Mouse (Mus musculus): ENCODE data around the gene Clec3a. TPM values are rescaled to one million over a fixed set of nuclear protein-coding genes. Genes with fewer than 3 reads are reported as not detected.

The Clec3a gene
- 0.28 TPM in 1 of 2 replicates, not detected in the other for polyA plus RNA-seq (2014; fragmentation: Nextera tagmentation; extraction: Ambion mirVana)

DNA sequence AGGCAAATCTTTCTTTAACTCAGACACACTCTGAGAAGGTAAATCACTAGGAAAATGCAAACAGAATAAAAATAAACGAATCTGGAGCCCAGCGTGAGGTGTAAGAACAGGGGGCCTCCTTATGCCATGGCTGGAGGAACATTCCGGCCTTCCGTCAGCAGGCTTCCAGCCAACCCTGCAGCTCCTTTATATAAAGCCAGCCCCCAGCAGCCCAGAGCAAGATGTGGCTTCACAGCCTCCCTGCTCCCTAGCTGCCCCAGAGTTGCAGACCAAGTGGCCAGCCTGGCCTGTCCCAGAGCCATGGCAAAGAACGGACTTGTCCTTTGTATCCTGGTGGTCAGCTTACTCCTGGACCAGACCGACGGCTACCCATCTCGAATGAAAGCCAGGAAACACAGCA, at the start of gene Clec3a:
TSS of gene Clec3a (plus strand) at position 301 of the 400 bp plus-strand sequence.
- WGBS = 88% methylated on average over 8 of the region's 8 CpGs
- no peaks in the 10 kb centered on the region for H3K9me3 ChIP-seq (ENCODE audit: control insufficient read depth, low read length)
- no peaks in the 10 kb centered on the region for H3K4me1 ChIP-seq (replicated peaks; ENCODE audit: control insufficient read depth, insufficient read depth, low read length)
- no peaks in the 10 kb centered on the region for H3K36me3 ChIP-seq (ENCODE audit: control insufficient read depth, insufficient read depth, low read length)
- no peak within 1 kb of the TSS for H3K4me3 ChIP-seq (ENCODE audit: low read depth, low read length)
- H3K4me2 ChIP-seq (replicated peaks; ENCODE audit: low read depth, low read length) = no peak within 1 kb of the TSS
- no peak within 1 kb of the TSS for H3K9ac ChIP-seq (ENCODE audit: low read depth, low read length)
- DNase-seq (ENCODE audit: low spot score) (no peak), ATAC-seq (ENCODE audit: low FRiP score) (no peak)
- no peaks in the 10 kb centered on the region for H3K27me3 ChIP-seq (ENCODE audit: control insufficient read depth, insufficient read depth, low read length)
- H3K27ac ChIP-seq (ENCODE audit: low read depth, low read length) = no peak within 1 kb of the TSS

DNA sequence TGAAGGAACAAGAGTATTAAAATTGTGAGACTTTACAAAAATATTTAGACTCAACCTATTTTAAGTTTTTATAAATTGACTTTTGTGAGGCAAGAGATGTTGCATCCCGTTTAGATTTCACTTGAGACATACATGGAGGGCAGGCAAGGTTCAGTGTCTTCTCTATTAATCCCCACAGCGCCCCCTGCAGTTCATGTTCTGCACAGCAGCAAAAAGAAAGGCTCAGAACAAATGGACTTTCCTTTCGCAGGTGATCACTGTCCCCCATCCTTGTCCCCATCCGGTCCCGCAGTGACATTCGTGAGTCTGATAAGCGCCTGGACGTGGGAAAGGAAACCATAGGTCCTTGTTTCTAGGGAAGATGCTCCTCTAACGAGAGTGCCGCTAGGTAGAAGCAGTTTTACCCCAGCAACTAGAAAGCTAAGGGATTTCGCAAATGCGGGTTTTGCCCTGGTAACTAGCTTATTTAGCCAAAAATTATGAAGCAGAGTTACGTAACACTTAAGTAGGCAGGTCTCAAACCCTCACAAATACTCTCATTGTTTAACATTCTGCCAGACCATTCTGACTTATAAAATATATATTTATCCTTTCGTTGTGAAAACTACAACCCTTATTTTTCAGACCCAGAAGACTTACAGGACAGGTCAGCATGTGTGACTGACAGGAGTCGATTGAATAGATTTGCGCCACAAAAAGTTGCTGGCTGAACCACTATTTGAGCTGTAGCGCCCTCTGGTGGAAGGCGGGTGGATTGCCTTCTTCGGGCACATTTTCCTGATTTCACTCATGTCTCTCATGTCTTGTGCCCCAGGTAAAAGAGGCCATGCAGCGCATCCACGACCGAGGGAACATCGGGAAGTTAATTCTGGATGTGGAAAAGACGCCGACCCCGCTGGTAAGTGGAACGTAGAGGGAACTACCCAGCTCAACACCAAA, 48.6 kb upstream of the Clec3a start:
- ATAC-seq (ENCODE audit: low FRiP score) = no peak
- WGBS = 39% methylated on average over 27 of the region's 27 CpGs
- no peaks in the 10 kb centered on the region for H3K36me3 ChIP-seq (ENCODE audit: control insufficient read depth, insufficient read depth, low read length)
- no peaks in the 10 kb centered on the region for H3K27me3 ChIP-seq (ENCODE audit: control insufficient read depth, insufficient read depth, low read length)
- no peaks in the 10 kb centered on the region for H3K9me3 ChIP-seq (ENCODE audit: control insufficient read depth, low read length)
- H3K9ac ChIP-seq (ENCODE audit: low read depth, low read length) = no peak overlapping the region
- H3K4me1 ChIP-seq (replicated peaks; ENCODE audit: control insufficient read depth, insufficient read depth, low read length) = no peaks in the 10 kb centered on the region
- no peak overlapping the region for H3K4me3 ChIP-seq (ENCODE audit: low read depth, low read length)
- peak; percentile 85 for DNase-seq (ENCODE audit: low spot score)
- no peak overlapping the region for H3K27ac ChIP-seq (ENCODE audit: low read depth, low read length)
- no peak overlapping the region for H3K4me2 ChIP-seq (replicated peaks; ENCODE audit: low read depth, low read length)

DNA sequence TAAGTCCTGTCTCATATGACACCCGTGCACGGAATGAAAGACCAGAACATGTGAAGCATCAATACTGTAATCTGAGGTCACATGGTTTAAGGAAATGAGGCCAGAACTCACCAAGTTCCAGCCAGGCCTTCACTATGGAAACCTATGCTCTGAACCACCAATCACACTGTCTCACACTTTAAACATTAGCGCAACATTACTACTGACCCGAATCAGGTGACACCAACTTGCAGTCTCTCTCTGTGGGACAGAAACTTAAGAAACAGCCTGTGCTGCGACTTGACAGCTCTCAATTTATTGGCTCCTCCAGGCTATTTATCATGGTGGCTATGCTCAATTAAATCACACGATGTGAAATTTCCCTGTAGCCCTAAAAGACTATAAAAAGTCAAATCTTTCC, 43.5 kb upstream of the Clec3a start:
- no peaks in the 10 kb centered on the region for H3K36me3 ChIP-seq (ENCODE audit: control insufficient read depth, insufficient read depth, low read length)
- DNase-seq (ENCODE audit: low spot score) (no peak), ATAC-seq (ENCODE audit: low FRiP score) (no peak)
- H3K4me1 ChIP-seq (replicated peaks; ENCODE audit: control insufficient read depth, insufficient read depth, low read length) = no peaks in the 10 kb centered on the region
- H3K4me2 ChIP-seq (replicated peaks; ENCODE audit: low read depth, low read length) = no peak overlapping the region
- no peak overlapping the region for H3K27ac ChIP-seq (ENCODE audit: low read depth, low read length)
- no peak overlapping the region for H3K4me3 ChIP-seq (ENCODE audit: low read depth, low read length)
- no peak overlapping the region for H3K9ac ChIP-seq (ENCODE audit: low read depth, low read length)
- WGBS = 82% methylated on average over 6 of the region's 6 CpGs
- no peaks in the 10 kb centered on the region for H3K27me3 ChIP-seq (ENCODE audit: control insufficient read depth, insufficient read depth, low read length)
- H3K9me3 ChIP-seq (ENCODE audit: control insufficient read depth, low read length) = no peaks in the 10 kb centered on the region

DNA sequence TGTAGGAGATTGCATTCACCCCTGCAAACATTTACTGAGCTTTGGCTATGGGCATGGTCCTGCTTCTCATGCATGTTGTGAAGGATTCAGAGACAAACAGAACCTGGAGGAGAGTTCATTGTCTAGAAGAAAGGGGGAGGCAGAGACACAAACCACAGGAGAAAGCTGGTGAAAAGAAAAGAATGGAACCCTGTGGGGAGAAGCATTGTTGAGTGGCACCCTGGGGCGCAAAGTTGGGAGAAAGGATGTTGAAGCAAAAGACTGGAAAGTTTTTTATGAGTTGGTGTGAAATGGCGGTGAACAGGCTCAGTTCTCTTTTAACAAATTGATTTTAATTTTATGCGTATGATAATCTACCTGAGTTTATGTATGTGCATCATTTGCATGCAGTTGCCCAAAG, 33.7 kb upstream of the Clec3a start:
- Histone ChIP-seq H3K36me3 (ENCODE audit: control insufficient read depth, insufficient read depth, low read length) (no peaks in the 10 kb centered on the region), H3K9ac (ENCODE audit: low read depth, low read length) (no peak overlapping the region), H3K27me3 (ENCODE audit: control insufficient read depth, insufficient read depth, low read length) (no peaks in the 10 kb centered on the region), H3K4me3 (ENCODE audit: low read depth, low read length) (no peak overlapping the region), H3K27ac (ENCODE audit: low read depth, low read length) (no peak overlapping the region), H3K4me1 (replicated peaks; ENCODE audit: control insufficient read depth, insufficient read depth, low read length) (no peaks in the 10 kb centered on the region), H3K9me3 (ENCODE audit: control insufficient read depth, low read length) (no peaks in the 10 kb centered on the region), H3K4me2 (replicated peaks; ENCODE audit: low read depth, low read length) (no peak overlapping the region)
- 83% methylated on average over 3 of the region's 3 CpGs for WGBS
- DNase-seq (ENCODE audit: low spot score) (no peak), ATAC-seq (ENCODE audit: low FRiP score) (no peak)

DNA sequence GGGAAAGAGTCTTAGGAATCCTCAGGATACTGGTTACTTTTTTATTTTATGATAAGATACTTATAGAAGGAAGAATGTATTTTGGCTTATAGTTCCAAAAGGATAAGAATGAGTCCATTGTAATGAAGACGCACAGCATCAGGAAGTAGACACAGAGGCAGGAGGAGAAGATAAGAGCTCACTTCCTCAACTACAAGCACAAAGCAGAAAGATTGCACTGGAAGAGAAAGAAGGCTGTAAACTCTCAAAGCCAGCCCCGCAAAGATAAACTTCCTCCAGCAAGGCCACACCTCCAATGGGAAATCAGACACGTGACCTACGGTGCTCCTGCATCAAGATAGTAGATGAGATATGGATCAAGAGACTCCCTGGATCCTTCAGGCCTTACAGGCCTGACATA, 30.4 kb upstream of the Clec3a start:
- H3K4me3 ChIP-seq (ENCODE audit: low read depth, low read length) = no peak overlapping the region
- no peak overlapping the region for H3K27ac ChIP-seq (ENCODE audit: low read depth, low read length)
- WGBS = 88% methylated on average over 4 of the region's 4 CpGs
- H3K9ac ChIP-seq (ENCODE audit: low read depth, low read length) = no peak overlapping the region
- no peak overlapping the region for H3K4me2 ChIP-seq (replicated peaks; ENCODE audit: low read depth, low read length)
- no peaks in the 10 kb centered on the region for H3K9me3 ChIP-seq (ENCODE audit: control insufficient read depth, low read length)
- no peaks in the 10 kb centered on the region for H3K36me3 ChIP-seq (ENCODE audit: control insufficient read depth, insufficient read depth, low read length)
- ATAC-seq (ENCODE audit: low FRiP score) (no peak), DNase-seq (ENCODE audit: low spot score) (no peak)
- H3K27me3 ChIP-seq (ENCODE audit: control insufficient read depth, insufficient read depth, low read length) = no peaks in the 10 kb centered on the region
- no peaks in the 10 kb centered on the region for H3K4me1 ChIP-seq (replicated peaks; ENCODE audit: control insufficient read depth, insufficient read depth, low read length)

DNA sequence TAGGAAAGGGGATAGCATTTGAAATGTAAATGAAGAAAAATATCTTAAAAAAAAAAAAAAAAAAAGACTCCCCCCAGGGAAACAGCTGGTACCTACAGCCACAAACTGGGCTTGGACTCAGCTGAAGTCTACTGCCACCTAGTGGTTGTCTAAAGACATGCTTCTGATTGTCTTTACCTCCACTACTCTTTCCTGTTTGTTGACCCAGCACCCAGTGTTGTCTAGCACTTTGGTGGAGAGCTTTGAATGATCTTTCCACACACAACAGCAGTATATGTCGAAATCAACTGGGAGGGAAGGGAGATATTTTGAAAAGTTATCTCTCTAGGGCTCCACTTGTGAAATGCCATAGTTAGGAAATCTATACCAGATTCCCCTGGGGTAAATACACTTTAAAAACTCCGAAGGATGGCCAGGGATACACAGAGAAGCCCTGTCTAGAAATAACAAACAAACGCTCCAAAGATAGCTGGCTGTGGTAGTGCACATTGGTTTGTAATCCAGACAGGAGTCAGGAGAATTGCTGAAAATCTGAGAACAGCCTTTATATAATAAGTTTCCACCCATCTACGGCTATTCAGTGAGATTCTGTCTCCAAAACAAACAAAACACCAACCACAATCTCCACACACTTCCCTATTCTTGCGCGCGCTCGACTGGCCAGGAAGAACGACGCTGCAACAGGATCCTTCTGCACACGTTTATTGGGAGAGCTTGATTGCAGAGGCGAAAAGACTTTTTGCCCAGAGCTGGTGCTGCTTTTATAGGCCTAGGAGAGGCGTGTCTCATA, 27.2 kb upstream of the Clec3a start:
- no peak overlapping the region for H3K4me2 ChIP-seq (replicated peaks; ENCODE audit: low read depth, low read length)

DNA sequence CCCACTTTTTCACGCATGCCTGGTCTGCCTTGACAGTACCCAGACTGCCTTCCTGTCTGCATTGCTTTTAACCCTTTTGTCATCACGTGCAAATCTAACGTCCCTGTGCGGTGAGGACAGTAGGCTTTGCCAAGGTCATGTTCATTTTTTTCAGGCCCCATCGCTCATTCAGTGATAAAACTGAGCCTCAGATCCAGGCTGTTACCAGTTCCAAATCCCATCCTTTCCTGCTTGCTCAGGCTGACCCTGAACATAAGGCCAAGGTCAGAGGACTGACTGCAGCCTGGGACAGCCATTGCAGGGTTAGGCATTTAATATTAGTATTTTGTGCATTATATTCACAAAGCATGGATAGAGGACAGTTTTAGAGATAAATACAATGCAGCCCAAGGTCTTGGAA, 19.6 kb upstream of the Clec3a start:
- Histone ChIP-seq H3K27me3 (ENCODE audit: control insufficient read depth, insufficient read depth, low read length) (no peaks in the 10 kb centered on the region), H3K9ac (ENCODE audit: low read depth, low read length) (no peak overlapping the region), H3K4me2 (replicated peaks; ENCODE audit: low read depth, low read length) (no peak overlapping the region), H3K36me3 (ENCODE audit: control insufficient read depth, insufficient read depth, low read length) (no peaks in the 10 kb centered on the region), H3K9me3 (ENCODE audit: control insufficient read depth, low read length) (no peaks in the 10 kb centered on the region), H3K4me3 (ENCODE audit: low read depth, low read length) (no peak overlapping the region), H3K27ac (ENCODE audit: low read depth, low read length) (no peak overlapping the region), H3K4me1 (replicated peaks; ENCODE audit: control insufficient read depth, insufficient read depth, low read length) (no peaks in the 10 kb centered on the region)
- 85% methylated on average over 5 of the region's 5 CpGs for WGBS
- ATAC-seq (ENCODE audit: low FRiP score) (no peak), DNase-seq (ENCODE audit: low spot score) (no peak)

More for the DNA sequence above, 27.2 kb upstream of the Clec3a start:
- DNase-seq (ENCODE audit: low spot score) (peak; percentile 11), ATAC-seq (ENCODE audit: low FRiP score) (no peak)
- Histone ChIP-seq H3K27me3 (ENCODE audit: control insufficient read depth, insufficient read depth, low read length) (no peaks in the 10 kb centered on the region), H3K9ac (ENCODE audit: low read depth, low read length) (no peak overlapping the region), H3K4me1 (replicated peaks; ENCODE audit: control insufficient read depth, insufficient read depth, low read length) (no peaks in the 10 kb centered on the region), H3K27ac (ENCODE audit: low read depth, low read length) (no peak overlapping the region), H3K9me3 (ENCODE audit: control insufficient read depth, low read length) (no peaks in the 10 kb centered on the region), H3K36me3 (ENCODE audit: control insufficient read depth, insufficient read depth, low read length) (no peaks in the 10 kb centered on the region), H3K4me3 (ENCODE audit: low read depth, low read length) (no peak overlapping the region)
- WGBS = 95% methylated on average over 11 of the region's 13 CpGs

DNA sequence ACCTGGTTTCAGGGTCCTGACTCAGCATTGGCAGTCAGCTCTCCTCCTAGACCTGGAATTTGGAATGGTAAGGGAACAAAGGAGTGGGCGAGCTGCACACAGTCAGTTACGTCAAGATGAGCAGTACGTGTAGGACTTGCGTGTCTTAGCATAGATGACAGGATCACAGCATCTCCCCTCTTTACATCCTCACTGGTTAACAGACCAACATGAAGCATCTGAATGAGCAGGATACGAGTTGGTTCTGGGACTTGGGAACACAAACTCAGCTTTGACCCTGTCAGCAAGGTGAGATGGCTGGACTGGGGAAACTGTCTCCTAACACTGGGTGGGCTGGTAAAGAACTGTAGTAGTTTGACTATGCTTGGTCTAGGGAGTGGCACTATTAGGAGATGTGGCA, 18.6 kb upstream of the Clec3a start:
- H3K9me3 ChIP-seq (ENCODE audit: control insufficient read depth, low read length) = no peaks in the 10 kb centered on the region
- no peak overlapping the region for H3K4me3 ChIP-seq (ENCODE audit: low read depth, low read length)
- H3K9ac ChIP-seq (ENCODE audit: low read depth, low read length) = no peak overlapping the region
- no peak for DNase-seq (ENCODE audit: low spot score)
- H3K27me3 ChIP-seq (ENCODE audit: control insufficient read depth, insufficient read depth, low read length) = no peaks in the 10 kb centered on the region
- H3K4me1 ChIP-seq (replicated peaks; ENCODE audit: control insufficient read depth, insufficient read depth, low read length) = no peaks in the 10 kb centered on the region
- H3K36me3 ChIP-seq (ENCODE audit: control insufficient read depth, insufficient read depth, low read length) = no peaks in the 10 kb centered on the region
- no peak for ATAC-seq (ENCODE audit: low FRiP score)
- no peak overlapping the region for H3K27ac ChIP-seq (ENCODE audit: low read depth, low read length)
- WGBS = 93% methylated on average over 5 of the region's 5 CpGs
- H3K4me2 ChIP-seq (replicated peaks; ENCODE audit: low read depth, low read length) = no peak overlapping the region
